Mouse (Mus musculus) MEL (cell line): ENCODE data around the gene Pappa2.

Source experiments
- CTCF ChIP-seq, 3 experiments: IDR thresholded peaks in 2 of 3; conservative IDR thresholded peaks in 1 of 3; 2 replicates each; pipeline ENCODE4 v1.5.1; 2011 to 2012; ENCODE audit warnings: low read length in 3 of 3, low read depth in 2 of 3, mild to moderate bottlenecking in 2 of 3, improper control_type of control experiment in 1 of 3, inconsistent platforms in 1 of 3, mixed read lengths in 1 of 3, moderate library complexity in 1 of 3; ENCODE audit not compliant: control insufficient read depth in 1 of 3, insufficient read depth in 1 of 3, poor library complexity in 1 of 3, severe bottlenecking in 1 of 3
- ELF1 ChIP-seq: IDR thresholded peaks from 2 replicates; pipeline ENCODE4 v1.6.1; 2014; ENCODE audit warnings: low read depth, mild to moderate bottlenecking, inconsistent platforms, low read length, improper control_type of control experiment, moderate library complexity
- EP300 ChIP-seq, 2 experiments: IDR thresholded peaks; 2 replicates each; pipeline ENCODE4 v1.6.1; 2011; ENCODE audit warnings: improper control_type of control experiment in 2 of 2, low read length in 2 of 2, low read depth in 1 of 2, mild to moderate bottlenecking in 1 of 2
- GABPA ChIP-seq: IDR thresholded peaks from 2 replicates; pipeline ENCODE4 v1.6.1; 2012; ENCODE audit warnings: low read depth, mild to moderate bottlenecking, inconsistent platforms, low read length, improper control_type of control experiment, moderate library complexity
- POLR2A ChIP-seq, 2 experiments: IDR thresholded peaks; 2 replicates each; pipeline ENCODE4 v1.6.1; 2011 to 2012; ENCODE audit warnings: low read length in 2 of 2, mild to moderate bottlenecking in 2 of 2, control low read depth in 1 of 2, improper control_type of control experiment in 1 of 2, low read depth in 1 of 2, moderate library complexity in 1 of 2; ENCODE audit not compliant: control insufficient read depth in 1 of 2, insufficient read depth in 1 of 2, poor library complexity in 1 of 2
- POLR2AphosphoS2 ChIP-seq: IDR thresholded peaks from 2 replicates; pipeline ENCODE4 v1.6.1; 2011; ENCODE audit warnings: low read length, improper control_type of control experiment
- USF1 ChIP-seq: IDR thresholded peaks from 2 replicates; pipeline ENCODE4 v1.6.1; 2014; ENCODE audit warnings: low read depth, mild to moderate bottlenecking, inconsistent platforms, low read length, improper control_type of control experiment, moderate library complexity

- TF ChIP-seq EP300 (IDR thresholded peaks at IDR 0.05; ENCODE audit: low read depth in 1 of 2, low read length in 2 of 2) (no peak), POLR2AphosphoS2 (no peak), GABPA (no peak), USF1 (no peak), ELF1 (no peak), CTCF (IDR thresholded peaks at IDR 0.05 in 2 of 3, conservative IDR thresholded peaks at IDR 0.05 in 1 of 3; ENCODE audit: control insufficient read depth in 1 of 3, insufficient read depth in 1 of 3, low read depth in 2 of 3, low read length in 3 of 3, poor library complexity in 1 of 3, severe bottlenecking in 1 of 3) (no peak), POLR2A (IDR thresholded peaks at IDR 0.05; ENCODE audit: control insufficient read depth in 1 of 2, insufficient read depth in 1 of 2, low read depth in 1 of 2, low read length in 2 of 2, poor library complexity in 1 of 2) (no peak)
Measured at GRCm38 (mm10) chr1:158915592-158915991, 64.7 kb downstream of the Pappa2 start.
